Mouse (Mus musculus): Measurements from ENCODE around the gene Mdm1.

DNA sequence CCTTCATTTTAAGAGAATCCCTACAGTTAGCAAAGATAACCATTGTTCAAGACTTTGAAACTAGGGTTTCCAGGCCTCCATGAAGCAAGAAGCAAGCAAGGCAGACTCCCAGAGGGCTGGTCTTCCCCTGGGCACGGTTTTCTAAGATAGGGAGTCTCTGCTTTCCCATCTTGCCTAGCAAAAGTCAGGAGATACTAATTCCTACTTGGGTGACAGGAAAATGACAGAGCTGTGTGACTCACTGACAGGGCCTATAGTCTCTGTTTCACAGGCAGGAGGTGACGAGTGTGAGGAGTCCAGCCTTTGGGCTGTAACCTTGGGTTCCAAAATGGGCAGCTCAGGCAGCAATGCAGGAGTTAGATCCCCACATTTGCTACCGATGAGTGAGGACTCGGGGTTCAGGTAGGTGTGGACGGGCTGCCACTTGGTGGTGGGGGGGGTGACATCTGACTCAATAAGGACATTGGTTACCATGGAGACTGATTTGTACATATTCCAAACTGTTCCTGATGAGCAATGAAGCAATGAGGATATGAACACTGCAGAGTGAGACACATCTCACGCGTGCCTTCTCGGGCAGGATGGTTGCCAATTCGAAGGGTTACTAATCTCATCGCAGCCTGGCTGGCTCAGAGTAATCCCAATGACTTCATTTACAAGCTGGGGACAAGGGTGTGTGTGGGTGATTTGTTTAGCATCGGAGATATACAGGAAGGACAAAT is 19.0 kb upstream of the Mdm1 start:
- TF ChIP-seq POLR2A (IDR thresholded peaks at IDR 0.05; ENCODE audit: extremely low read depth, insufficient read depth, low read length) (no peak), CTCF (IDR thresholded peaks at IDR 0.05; ENCODE audit: low read depth, low read length) (no peak)
